Mouse (Mus musculus) kidney, adult 11 months (tissue): Measurements from ENCODE around the gene Car9.
"Not testable (repeated sequence)": the region's sequence is repeated elsewhere in the genome, so short reads cannot be mapped to it uniquely, and the experiment has no call there.

Experiments
- DNase-seq: peaks from one replicate; pipeline ENCODE4 v3.0.0; 2022

Gene Car9

DNA sequence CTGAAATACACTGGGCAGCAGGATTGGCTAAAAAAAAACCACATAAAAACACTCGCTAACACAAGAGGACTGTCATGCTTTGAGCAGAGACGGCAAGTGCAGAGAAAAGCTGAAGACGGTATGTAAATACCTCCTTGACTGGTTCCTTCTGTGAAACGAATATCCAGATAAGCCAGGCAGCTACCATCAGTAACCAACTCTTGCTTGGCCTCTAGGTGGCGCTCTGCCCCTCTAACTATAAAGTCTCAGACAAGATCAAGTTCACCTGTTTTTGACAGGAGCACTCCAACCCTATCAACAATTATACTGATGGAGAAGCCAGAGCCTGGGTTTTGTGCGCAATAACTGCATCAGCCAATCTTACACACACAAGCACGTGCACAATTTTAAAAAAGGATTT lies 23.8 kb downstream of the Car9 start:
- DNase-seq: peak; percentile 67

- DNase-seq: peak; percentile 50
Measured at GRCm38 (mm10) chr4:43533270-43533669, 26.5 kb downstream of the Car9 start.

DNA sequence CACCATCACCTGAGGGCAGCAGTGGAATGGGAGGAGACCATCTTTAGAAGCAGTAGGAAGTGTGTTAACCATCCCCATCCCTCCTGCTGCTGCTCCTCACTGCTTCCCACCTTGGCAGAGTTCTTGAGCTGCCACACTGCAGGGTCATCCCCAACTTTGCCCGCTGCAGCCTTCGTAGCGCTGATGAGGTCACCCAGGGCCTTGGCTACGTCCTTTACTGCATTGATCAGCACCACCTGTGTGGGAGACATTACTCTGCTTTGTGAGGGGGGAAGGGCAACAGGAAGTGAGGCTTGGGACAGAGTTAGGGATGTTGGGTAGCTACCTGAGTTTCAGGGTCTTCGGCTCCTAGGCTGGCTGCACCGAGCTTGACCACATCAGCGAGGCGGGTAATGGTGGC lies 28.9 kb downstream of the Car9 start:
- DNase-seq: no peak

DNA sequence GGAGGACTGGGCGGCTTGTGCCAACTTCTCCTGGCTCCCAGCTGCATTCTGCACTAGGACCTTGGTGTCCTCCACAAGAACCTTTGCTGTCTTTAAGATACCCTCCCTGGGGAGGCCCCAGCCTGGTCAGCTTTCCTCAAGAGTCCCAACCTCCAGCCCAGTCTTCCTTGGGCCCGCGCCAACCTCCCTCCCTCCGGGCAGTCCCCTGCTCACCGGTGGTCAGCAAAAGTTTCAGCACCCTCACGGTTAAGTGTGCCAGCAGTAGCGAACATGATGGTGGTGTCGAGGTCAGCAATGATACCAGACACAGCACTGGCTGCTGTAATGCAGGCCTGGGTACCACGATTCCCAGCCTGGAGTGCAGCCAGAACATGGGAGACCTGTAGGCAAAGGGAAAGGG lies 29.3 kb downstream of the Car9 start:
- DNase-seq: no peak

DNA sequence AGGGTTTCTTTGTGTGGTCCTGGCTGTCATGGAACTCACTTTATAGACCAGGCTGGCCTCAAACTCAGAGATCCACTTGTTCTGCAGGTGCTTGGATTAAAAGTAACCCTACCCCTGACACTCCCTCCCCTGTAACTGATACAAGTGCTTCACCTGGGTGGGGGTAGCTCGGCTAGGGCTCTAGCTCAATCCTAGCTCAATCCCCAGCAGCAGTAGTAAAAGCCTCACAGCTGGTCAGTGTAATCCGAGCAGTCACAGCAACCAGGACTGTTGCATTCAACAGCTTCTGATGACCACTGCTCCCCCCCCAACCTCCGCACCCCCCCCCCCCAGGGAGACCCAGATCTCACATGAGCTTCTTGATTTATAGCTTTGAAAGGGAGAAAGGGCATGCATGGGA lies 35.3 kb downstream of the Car9 start:
- no peak for DNase-seq

- DNase-seq: peak; percentile 59
Measured at GRCm38 (mm10) chr4:43546375-43547047, 39.7 kb downstream of the Car9 start.

DNA sequence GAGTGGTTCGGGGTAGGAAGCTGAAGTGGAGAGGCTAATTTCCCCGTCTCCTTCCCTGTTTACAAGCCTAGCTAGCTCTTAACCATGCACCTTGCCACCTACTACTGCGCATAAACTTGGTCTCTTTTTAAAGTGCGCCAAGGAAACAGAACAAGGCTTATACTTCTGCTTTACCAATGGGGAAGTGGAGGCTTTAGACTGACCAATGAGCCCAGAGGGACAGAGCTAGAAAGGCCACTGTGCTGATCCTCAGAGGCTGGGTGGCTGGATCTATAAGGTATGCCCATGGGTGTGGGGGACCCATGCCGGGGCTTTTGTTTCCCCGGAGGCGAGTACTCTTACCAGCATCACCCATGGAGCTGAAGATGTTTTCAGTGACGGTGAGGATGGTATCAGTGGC lies 40.4 kb downstream of the Car9 start:
- DNase-seq: no peak

- no peak for DNase-seq
Measured at GRCm38 (mm10) chr4:43549055-43549454, 42.3 kb downstream of the Car9 start.

GRCm38 (mm10) chr4:43551854-43552253 lies 45.1 kb downstream of the Car9 start:
- not testable (repeated sequence) for DNase-seq

DNA sequence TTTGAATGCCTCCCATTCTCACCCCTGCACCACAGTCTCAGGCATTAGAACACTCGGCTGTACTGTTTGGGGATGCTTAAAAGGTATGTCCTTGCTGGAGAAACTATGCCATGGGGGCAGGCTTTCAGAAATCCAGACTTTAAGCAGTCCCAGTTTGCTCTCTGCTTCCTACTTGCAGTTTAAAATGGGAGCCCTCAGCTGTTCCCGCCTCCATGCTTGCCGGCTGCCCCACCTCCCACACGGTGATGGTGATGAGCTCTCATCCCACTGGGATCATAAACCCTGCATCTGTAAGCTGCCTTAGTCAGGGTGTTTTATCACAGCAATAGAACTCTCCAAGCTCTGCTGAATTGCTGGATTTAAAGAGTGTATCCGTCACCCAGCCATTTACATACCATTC lies 45.7 kb downstream of the Car9 start:
- no peak for DNase-seq

- DNase-seq: no peak
Measured at GRCm38 (mm10) chr4:43553891-43554290, 47.1 kb downstream of the Car9 start.

- no peak for DNase-seq
Measured at GRCm38 (mm10) chr4:43555926-43556325, 49.2 kb downstream of the Car9 start.

- DNase-seq: peak; percentile 73
Measured at GRCm38 (mm10) chr4:43558028-43558630, 51.4 kb downstream of the Car9 start.

GRCm38 (mm10) chr4:43558631-43559356 lies 52.0 kb downstream of the Car9 start:
- DNase-seq: peak; percentile 73

GRCm38 (mm10) chr4:43559519-43560242 lies 52.9 kb downstream of the Car9 start:
- DNase-seq: no peak

GRCm38 (mm10) chr4:43560243-43560611 lies 53.5 kb downstream of the Car9 start:
- DNase-seq: peak; percentile 62

- no peak for DNase-seq
Measured at GRCm38 (mm10) chr4:43560976-43561375, 54.2 kb downstream of the Car9 start.

DNA sequence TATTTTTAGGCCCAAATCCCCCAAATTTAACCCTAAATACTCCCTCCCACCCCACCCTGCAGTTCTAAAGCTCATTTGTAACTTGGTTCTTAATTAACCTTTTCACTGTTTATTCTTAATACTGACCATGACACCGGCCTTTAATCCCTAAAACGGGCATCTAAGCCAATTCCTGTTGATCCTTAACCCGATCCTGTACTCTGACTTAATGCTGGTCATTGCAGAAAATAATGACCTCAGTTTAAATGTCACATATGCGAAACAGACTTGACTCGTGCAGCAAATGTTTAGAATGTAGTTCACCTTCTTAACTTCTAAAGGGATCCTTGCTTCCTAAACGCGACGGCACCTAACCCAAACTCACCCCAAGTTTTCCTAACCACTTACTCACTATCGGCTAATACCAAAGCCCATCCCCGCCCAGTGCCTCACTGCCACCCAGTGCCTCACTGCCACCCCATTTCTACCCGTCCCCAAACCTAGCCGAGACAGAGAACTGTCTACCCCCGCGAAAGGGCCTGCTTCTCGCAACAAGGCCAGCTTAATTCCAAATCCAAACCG lies 54.8 kb downstream of the Car9 start:
- DNase-seq: no peak

DNA sequence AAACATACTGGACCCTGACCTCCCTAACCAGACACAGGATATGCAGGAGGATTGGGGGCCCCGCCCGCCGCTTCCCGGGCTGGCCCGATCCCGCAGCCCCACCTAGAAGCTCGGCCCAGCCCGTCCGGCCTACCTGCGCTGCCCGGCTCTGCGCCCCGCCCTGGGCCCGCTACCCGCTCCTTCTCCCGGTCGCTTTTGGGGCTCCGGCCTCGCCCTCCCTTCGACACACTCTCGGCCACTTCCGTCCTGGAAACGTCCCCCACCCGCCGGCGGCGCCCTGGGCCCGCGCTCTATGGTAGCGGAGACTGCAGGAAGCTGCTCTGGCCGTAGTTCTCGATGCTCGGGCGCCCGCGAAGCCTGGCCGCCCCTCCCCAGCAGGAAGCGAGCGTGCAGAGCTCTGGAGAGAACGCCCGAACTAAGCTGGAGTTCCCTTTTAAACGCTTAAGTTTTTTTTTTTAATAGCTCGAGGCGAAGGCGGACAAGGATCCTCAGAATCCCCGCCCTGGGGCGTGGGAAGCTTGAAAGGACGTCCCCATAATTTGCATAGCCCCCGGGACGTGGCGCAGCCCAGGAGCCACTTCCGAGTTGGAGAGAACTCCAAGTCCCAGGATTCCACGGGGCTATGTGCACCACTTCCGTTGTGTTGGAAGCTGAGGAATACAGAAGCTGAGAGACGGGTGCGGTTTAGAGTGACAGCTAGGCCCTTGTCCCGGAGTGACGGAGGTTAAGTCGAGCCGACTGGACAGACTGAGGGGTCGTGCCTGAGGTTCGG lies 55.4 kb downstream of the Car9 start, which contains the start of the genes Creb3 and Tln1:
Gene Creb3, plus strand, starts transcription at position 336 of the 772 bp plus-strand sequence.
Gene Tln1, minus strand, starts transcription at position 695 of the 772 bp plus-strand sequence.
- DNase-seq: peak; percentile 98

GRCm38 (mm10) chr4:43562769-43563600 lies 56.2 kb downstream of the Car9 start:
- DNase-seq: peak; percentile 28
